ENCODE assay signal across 7 mouse cellular contexts in the genomic region with DNA sequence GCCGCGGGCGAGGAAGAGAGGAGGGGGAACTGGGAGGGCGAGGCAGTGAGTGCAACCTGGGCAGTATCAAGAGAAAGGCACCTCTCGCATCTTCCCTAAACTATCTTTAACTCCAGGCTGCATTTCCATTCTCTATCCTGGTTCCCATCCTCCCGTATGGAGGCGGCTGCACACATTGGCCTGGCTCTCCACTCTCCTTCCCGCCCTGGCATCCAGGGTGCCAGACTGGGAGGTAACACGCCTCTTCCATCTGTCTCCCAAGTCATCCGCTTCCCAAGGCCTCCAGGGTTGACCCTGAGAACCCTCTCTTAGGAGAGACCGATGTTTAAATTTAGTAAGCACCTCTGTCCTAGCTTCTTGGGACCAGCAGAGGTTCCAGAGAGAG. TPM values are rescaled to one million over a fixed set of nuclear protein-coding genes. Genes with fewer than 3 reads are reported as not detected.
DNase-seq lines count a peak whose midpoint lies in the region; ATAC-seq and TF ChIP-seq lines count a peak whose summit lies in the region.

No protein-coding gene starts in this region.

- H3K27ac ChIP-seq in ES-Bruce4 (ENCODE audit: insufficient read depth, low read length) = peak overlapping the region; percentile 79
- H3K27ac ChIP-seq in forebrain, embryonic 10.5 days = peak overlapping the region; percentile 92
- peak overlapping the region; percentile 92 for H3K27ac ChIP-seq in hindbrain, postnatal 0 days

- H3K4me2 ChIP-seq in hindbrain, postnatal 0 days (ENCODE audit: low read depth, low read length) = peak overlapping the region; percentile 97

- peak overlapping the region; percentile 14 for H3ac ChIP-seq in C2C12 (ENCODE audit: control insufficient read depth, insufficient read length, low read depth)

- H3K4me1 ChIP-seq in ES-Bruce4 (ENCODE audit: control insufficient read depth, insufficient read depth, low read length) = peaks cover 5% of the 10 kb centered on the region
- peaks cover 32% of the 10 kb centered on the region for H3K4me1 ChIP-seq in forebrain, embryonic 10.5 days
- peaks cover 11% of the 10 kb centered on the region; the same call in 1 of the 2 replicates for H3K4me1 ChIP-seq in hindbrain, postnatal 0 days (ENCODE audit: insufficient read depth, low read length)

- TF ChIP-seq CTCF in C2C12 (IDR thresholded peaks at IDR 0.05; ENCODE audit: control insufficient read depth, insufficient read depth, insufficient read length) (no peak), ES-Bruce4 (IDR thresholded peaks at IDR 0.05; ENCODE audit: low read depth, low read length) (no peak)
- TF ChIP-seq CTCF in hindbrain, postnatal 0 days (IDR thresholded peaks at IDR 0.05; ENCODE audit: low read depth) = no peak

- peaks cover 2% of the 10 kb centered on the region; the same call in 1 of the 2 replicates for H3K9me3 ChIP-seq in ES-Bruce4 (replicated peaks; ENCODE audit: control insufficient read depth, insufficient read depth, low read length, poor library complexity, severe bottlenecking)
- peaks cover 4% of the 10 kb centered on the region; the same call in 1 of the 2 replicates for H3K9me3 ChIP-seq in forebrain, embryonic 10.5 days
- no peaks in the 10 kb centered on the region for H3K9me3 ChIP-seq in hindbrain, postnatal 0 days (ENCODE audit: low read length)

- no peaks in the 10 kb centered on the region for H3K27me3 ChIP-seq in C2C12 (ENCODE audit: control insufficient read depth, insufficient read depth, insufficient read length)
- no peaks in the 10 kb centered on the region for H3K27me3 ChIP-seq in ES-Bruce4 (ENCODE audit: control insufficient read depth, insufficient read depth, low read length, poor library complexity, severe bottlenecking)
- H3K27me3 ChIP-seq in forebrain, embryonic 10.5 days (ENCODE audit: poor library complexity, severe bottlenecking) = peaks cover 59% of the 10 kb centered on the region
- no peaks in the 10 kb centered on the region for H3K27me3 ChIP-seq in hindbrain, postnatal 0 days (ENCODE audit: insufficient read depth, low read length)

- H3K4me3 ChIP-seq in C2C12 (ENCODE audit: insufficient read depth, poor library complexity, severe bottlenecking) = no peak overlapping the region
- peak overlapping the region; percentile 84 for H3K4me3 ChIP-seq in ES-Bruce4 (ENCODE audit: low read depth, low read length)
- H3K4me3 ChIP-seq in forebrain, embryonic 10.5 days = peak overlapping the region; percentile 84
- peak overlapping the region; percentile 70 for H3K4me3 ChIP-seq in hindbrain, postnatal 0 days (ENCODE audit: low read length)

- H3K9ac ChIP-seq in ES-Bruce4 (ENCODE audit: low read depth, poor library complexity, severe bottlenecking) = peak overlapping the region; percentile 66
- H3K9ac ChIP-seq in hindbrain, postnatal 0 days (replicated peaks; ENCODE audit: low read length) = peak overlapping the region; percentile 89

- ATAC-seq in hindbrain, postnatal 0 days = peak; percentile 52

- no peaks in the 10 kb centered on the region for H3K79me2 ChIP-seq in C2C12 (ENCODE audit: control insufficient read depth, insufficient read depth)

- whole genome bisulfite sequencing in forebrain, embryonic 10.5 days = 0% methylated on average over 11 of the region's 11 CpGs
- WGBS in hindbrain, postnatal 0 days = 0% methylated on average over 10 of the region's 11 CpGs

- H3K79me3 ChIP-seq in C2C12 (ENCODE audit: low read depth) = no peaks in the 10 kb centered on the region

- TF ChIP-seq EP300 in ES-Bruce4 (IDR thresholded peaks at IDR 0.05; ENCODE audit: insufficient read depth, low read depth, low read length) = peak; percentile 47

- DNase-seq in forebrain, embryonic 10.5 days (ENCODE audit: extremely low spot score, low spot score) = no peak
- DNase-seq in hindbrain, postnatal 0 days (ENCODE audit: low spot score) = peak; percentile 39
- peak; percentile 18 for DNase-seq in lung, postnatal 14 days
- no peak for DNase-seq in urinary bladder, postnatal 14 days (ENCODE audit: low spot score)
- DNase-seq in adrenal gland, adult 18-20 months (ENCODE audit: low spot score in 2 of 2) = no peak

- no peak for TF ChIP-seq POLR2A in ES-Bruce4 (IDR thresholded peaks at IDR 0.05; ENCODE audit: insufficient read depth, low read length)

- H3K36me3 ChIP-seq in C2C12 (ENCODE audit: control insufficient read depth, insufficient read depth) (no peaks in the 10 kb centered on the region), ES-Bruce4 (ENCODE audit: control insufficient read depth, insufficient read depth, low read length, poor library complexity, severe bottlenecking) (no peaks in the 10 kb centered on the region)
- no peaks in the 10 kb centered on the region for H3K36me3 ChIP-seq in forebrain, embryonic 10.5 days (replicated peaks)
- no peaks in the 10 kb centered on the region for H3K36me3 ChIP-seq in hindbrain, postnatal 0 days (ENCODE audit: insufficient read depth, low read length)

TF ChIP-seq in C2C12, 6 proteins besides CTCF, POLR2A, EP300 and RAD21:
- TF ChIP-seq MAX (IDR thresholded peaks at IDR 0.05) (no peak), FOSL1 (IDR thresholded peaks at IDR 0.05; ENCODE audit: insufficient read depth, low read length, poor library complexity, severe bottlenecking) (no peak), CEBPB (IDR thresholded peaks at IDR 0.05; ENCODE audit: low read depth) (no peak), USF1 (IDR thresholded peaks at IDR 0.05; ENCODE audit: low read depth) (no peak), MYOG (IDR thresholded peaks at IDR 0.05; ENCODE audit: control insufficient read depth, extremely low read depth, insufficient read length) (no peak), MYOD1 (IDR thresholded peaks at IDR 0.05; ENCODE audit: control insufficient read depth, insufficient read length, low read depth) (no peak)

RNA-seq across cellular contexts. Expression of a gene that starts 24.3 kb away (rescaled TPM):
- polyA plus RNA-seq in C2C12 (2012; fragmentation: generic; extraction: Trizol) (16.6 TPM), ES-Bruce4 (2011; ENCODE audit: insufficient read depth, insufficient read length, low read depth, missing spikeins) (64.0 and 64.7 TPM in 2 replicates)
- polyA plus RNA-seq in forebrain, embryonic 10.5 days (2016; fragmentation: Nextera tagmentation; extraction: Ambion mirVana) = 11.1 and 12.5 TPM in 2 replicates
- total RNA-seq in hindbrain, postnatal 0 days (2014; rRNA removed) = 393 and 469 TPM in 2 replicates
- polyA plus RNA-seq in hindbrain, postnatal 0 days (2015; fragmentation: Nextera tagmentation; extraction: Ambion mirVana) = 54.2 and 54.6 TPM in 2 replicates
- 10 to 100 TPM; 39.6 to 76.0 TPM for total RNA-seq in adrenal gland, adult 18-20 months (2021)

Comparison
In these comparisons a context has a peak if more than half of its experiments do, and no peak if none do; other contexts are left out.
1. DNase-seq: peak in hindbrain, postnatal 0 days (single experiment) and lung, postnatal 14 days (single experiment); none in forebrain, embryonic 10.5 days (single experiment), urinary bladder, postnatal 14 days (single experiment) and adrenal gland, adult 18-20 months (0 of 2).
2. Peak in every context shown above with its lines, with median percentiles within 50 percentile points of each other: H3K27ac ChIP-seq.